Mouse (Mus musculus): Measurements from ENCODE around the gene Stard8. TPM values are rescaled to one million over a fixed set of nuclear protein-coding genes. Genes with fewer than 3 reads are reported as not detected.

Stard8 gene
- polyA plus RNA-seq, 1 experiment: 3.7 TPM

DNA sequence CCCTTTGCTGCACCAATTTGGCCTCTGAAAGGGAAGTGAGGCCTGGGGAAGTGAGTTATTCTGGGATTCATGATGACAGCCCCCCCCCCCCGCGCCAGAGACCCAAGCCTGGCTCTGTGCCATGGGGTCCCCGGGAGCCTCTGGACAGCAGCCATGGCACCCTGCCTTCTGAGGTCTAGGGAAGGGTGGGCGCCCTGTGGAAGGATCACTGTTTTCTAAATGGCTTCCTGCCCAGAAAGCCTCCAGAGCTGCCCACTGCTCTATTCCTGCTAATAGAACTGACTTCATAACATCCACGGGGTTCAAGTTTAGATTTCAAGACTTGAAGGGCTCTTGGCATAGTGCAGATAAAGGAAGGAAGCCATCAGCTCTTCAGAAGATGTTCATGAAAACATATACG, 983 bp upstream of the Stard8 start:
- no peaks in the 10 kb centered on the region for H3K4me1 ChIP-seq (ENCODE audit: control insufficient read depth, insufficient read depth, insufficient read length, low read length)
- H3K27me3 ChIP-seq (ENCODE audit: control insufficient read depth, insufficient read depth, low read length): no peaks in the 10 kb centered on the region
- H3K4me3 ChIP-seq (ENCODE audit: low read depth, low read length): no peak overlapping the region
- 70% methylated on average over 6 of the region's 6 CpGs for WGBS
- no peaks in the 10 kb centered on the region for H3K36me3 ChIP-seq (ENCODE audit: control insufficient read depth, insufficient read depth, low read length)
- no peak overlapping the region for H3K27ac ChIP-seq (ENCODE audit: insufficient read depth, low read depth, low read length)
- TF ChIP-seq CTCF (IDR thresholded peaks at IDR 0.05; ENCODE audit: extremely low read depth, insufficient read length, insufficient replicate concordance, low read depth, low read length) (no peak), POLR2A (IDR thresholded peaks at IDR 0.05; ENCODE audit: low read depth, low read length) (no peak)

DNA sequence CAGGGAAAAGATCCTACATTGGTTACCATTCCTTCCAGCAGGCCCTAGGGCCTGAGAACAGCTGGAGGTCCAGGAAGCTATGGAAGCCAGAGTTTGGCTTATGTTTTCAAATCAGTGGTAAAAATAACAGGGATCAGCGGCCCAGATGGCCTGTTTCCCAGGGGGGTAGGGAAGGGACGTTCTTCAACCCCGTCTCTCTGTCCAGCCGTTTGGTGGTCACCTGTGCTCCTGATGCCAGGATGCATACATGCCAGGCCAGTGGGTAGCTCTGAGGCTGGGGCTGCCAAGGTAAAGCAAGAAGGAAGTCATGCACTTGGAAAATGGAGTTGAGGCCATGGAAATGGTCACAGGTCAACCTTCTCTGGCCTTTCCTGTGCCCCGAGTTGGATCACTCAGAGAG, 7.5 kb downstream of the Stard8 start:
- Histone ChIP-seq H3K4me1 (ENCODE audit: control insufficient read depth, insufficient read depth, insufficient read length, low read length) (no peaks in the 10 kb centered on the region), H3K27ac (ENCODE audit: insufficient read depth, low read depth, low read length) (no peak overlapping the region), H3K36me3 (ENCODE audit: control insufficient read depth, insufficient read depth, low read length) (no peaks in the 10 kb centered on the region), H3K4me3 (ENCODE audit: low read depth, low read length) (no peak overlapping the region), H3K27me3 (ENCODE audit: control insufficient read depth, insufficient read depth, low read length) (no peaks in the 10 kb centered on the region)
- no peak for TF ChIP-seq POLR2A (IDR thresholded peaks at IDR 0.05; ENCODE audit: low read depth, low read length)
- WGBS: 86% methylated on average over 5 of the region's 5 CpGs

- H3K27ac ChIP-seq (ENCODE audit: insufficient read depth, low read depth, low read length): no peak overlapping the region
- 35% methylated on average over 3 of the region's 3 CpGs for WGBS
- TF ChIP-seq POLR2A (IDR thresholded peaks at IDR 0.05; ENCODE audit: low read depth, low read length): no peak
- TF ChIP-seq CTCF (IDR thresholded peaks at IDR 0.05; ENCODE audit: extremely low read depth, insufficient read length, insufficient replicate concordance, low read depth, low read length): no peak
- H3K4me1 ChIP-seq (ENCODE audit: control insufficient read depth, insufficient read depth, insufficient read length, low read length): no peaks in the 10 kb centered on the region
- no peak overlapping the region for H3K4me3 ChIP-seq (ENCODE audit: low read depth, low read length)
- H3K36me3 ChIP-seq (ENCODE audit: control insufficient read depth, insufficient read depth, low read length): no peaks in the 10 kb centered on the region
- H3K27me3 ChIP-seq (ENCODE audit: control insufficient read depth, insufficient read depth, low read length): no peaks in the 10 kb centered on the region
Observed at GRCm38 (mm10) chrX:99011281-99011680, 8.2 kb downstream of the Stard8 start.

- no peak overlapping the region for H3K27ac ChIP-seq (ENCODE audit: insufficient read depth, low read depth, low read length)
- 93% methylated on average over 3 of the region's 3 CpGs for WGBS
- TF ChIP-seq CTCF (IDR thresholded peaks at IDR 0.05; ENCODE audit: extremely low read depth, insufficient read length, insufficient replicate concordance, low read depth, low read length) (no peak), POLR2A (IDR thresholded peaks at IDR 0.05; ENCODE audit: low read depth, low read length) (no peak)
Observed at GRCm38 (mm10) chrX:99012486-99012885, 9.4 kb downstream of the Stard8 start.

GRCm38 (mm10) chrX:99015705-99016104, 12.7 kb downstream of the Stard8 start:
- no peak overlapping the region for H3K4me3 ChIP-seq (ENCODE audit: low read depth, low read length)
- 28% methylated on average over 2 of the region's 2 CpGs for WGBS
- no peak overlapping the region for H3K27ac ChIP-seq (ENCODE audit: insufficient read depth, low read depth, low read length)
- no peaks in the 10 kb centered on the region for H3K27me3 ChIP-seq (ENCODE audit: control insufficient read depth, insufficient read depth, low read length)
- H3K36me3 ChIP-seq (ENCODE audit: control insufficient read depth, insufficient read depth, low read length): no peaks in the 10 kb centered on the region
- no peak for TF ChIP-seq CTCF (IDR thresholded peaks at IDR 0.05; ENCODE audit: extremely low read depth, insufficient read length, insufficient replicate concordance, low read depth, low read length)
- peaks cover 2% of the 10 kb centered on the region; the same call in 1 of the 2 replicates for H3K4me1 ChIP-seq (ENCODE audit: control insufficient read depth, insufficient read depth, insufficient read length, low read length)

More at GRCm38 (mm10) chrX:99012486-99012885, 9.4 kb downstream of the Stard8 start:
- Histone ChIP-seq H3K27me3 (ENCODE audit: control insufficient read depth, insufficient read depth, low read length) (no peaks in the 10 kb centered on the region), H3K4me3 (ENCODE audit: low read depth, low read length) (no peak overlapping the region), H3K4me1 (ENCODE audit: control insufficient read depth, insufficient read depth, insufficient read length, low read length) (peaks cover 2% of the 10 kb centered on the region; the same call in 1 of the 2 replicates), H3K36me3 (ENCODE audit: control insufficient read depth, insufficient read depth, low read length) (no peaks in the 10 kb centered on the region)

- no peaks in the 10 kb centered on the region for H3K36me3 ChIP-seq (ENCODE audit: control insufficient read depth, insufficient read depth, low read length)
- no peaks in the 10 kb centered on the region for H3K27me3 ChIP-seq (ENCODE audit: control insufficient read depth, insufficient read depth, low read length)
- H3K27ac ChIP-seq (ENCODE audit: insufficient read depth, low read depth, low read length): no peak overlapping the region
- TF ChIP-seq CTCF (IDR thresholded peaks at IDR 0.05; ENCODE audit: extremely low read depth, insufficient read length, insufficient replicate concordance, low read depth, low read length) (no peak), POLR2A (IDR thresholded peaks at IDR 0.05; ENCODE audit: low read depth, low read length) (no peak)
- H3K4me3 ChIP-seq (ENCODE audit: low read depth, low read length): no peak overlapping the region
- 56% methylated on average over 8 of the region's 8 CpGs for WGBS
- H3K4me1 ChIP-seq (ENCODE audit: control insufficient read depth, insufficient read depth, insufficient read length, low read length): peaks cover 2% of the 10 kb centered on the region; the same call in 1 of the 2 replicates
Observed at GRCm38 (mm10) chrX:99016987-99017386, 13.9 kb downstream of the Stard8 start.

DNA sequence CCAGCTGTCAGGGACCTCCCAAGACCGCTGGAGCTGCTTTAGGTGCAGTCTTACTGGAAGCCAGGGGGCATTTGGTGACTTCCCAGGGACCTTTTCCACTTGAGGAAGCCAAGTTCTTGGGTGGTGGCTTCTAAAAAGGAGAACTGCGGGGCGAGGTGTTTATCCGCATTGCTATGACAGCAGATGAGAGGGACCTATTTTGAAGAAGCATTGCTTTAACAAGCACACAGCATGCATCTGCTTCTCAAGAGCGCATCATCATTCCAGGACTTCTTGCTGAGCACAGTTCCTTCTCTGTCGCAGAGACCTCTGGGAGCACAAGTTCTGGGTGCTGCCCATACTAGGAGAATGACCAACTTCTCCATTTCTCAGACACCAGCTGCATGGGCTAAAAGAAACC, 14.8 kb downstream of the Stard8 start:
- WGBS: 77% methylated on average over 6 of the region's 6 CpGs
- no peaks in the 10 kb centered on the region for H3K27me3 ChIP-seq (ENCODE audit: control insufficient read depth, insufficient read depth, low read length)

GRCm38 (mm10) chrX:99019303-99019702, 16.3 kb downstream of the Stard8 start:
- WGBS: 74% methylated on average over 4 of the region's 4 CpGs
- H3K4me1 ChIP-seq (ENCODE audit: control insufficient read depth, insufficient read depth, insufficient read length, low read length): peaks cover 2% of the 10 kb centered on the region; the same call in 1 of the 2 replicates
- no peaks in the 10 kb centered on the region for H3K27me3 ChIP-seq (ENCODE audit: control insufficient read depth, insufficient read depth, low read length)
- no peaks in the 10 kb centered on the region for H3K36me3 ChIP-seq (ENCODE audit: control insufficient read depth, insufficient read depth, low read length)
- no peak overlapping the region for H3K4me3 ChIP-seq (ENCODE audit: low read depth, low read length)
- TF ChIP-seq CTCF (IDR thresholded peaks at IDR 0.05; ENCODE audit: extremely low read depth, insufficient read length, insufficient replicate concordance, low read depth, low read length): no peak
- TF ChIP-seq POLR2A (IDR thresholded peaks at IDR 0.05; ENCODE audit: low read depth, low read length): no peak
- H3K27ac ChIP-seq (ENCODE audit: insufficient read depth, low read depth, low read length): no peak overlapping the region

More for the DNA sequence above, 14.8 kb downstream of the Stard8 start:
- Histone ChIP-seq H3K4me1 (ENCODE audit: control insufficient read depth, insufficient read depth, insufficient read length, low read length) (peaks cover 2% of the 10 kb centered on the region; the same call in 1 of the 2 replicates), H3K36me3 (ENCODE audit: control insufficient read depth, insufficient read depth, low read length) (no peaks in the 10 kb centered on the region), H3K27ac (ENCODE audit: insufficient read depth, low read depth, low read length) (no peak overlapping the region), H3K4me3 (ENCODE audit: low read depth, low read length) (no peak overlapping the region)
- TF ChIP-seq POLR2A (IDR thresholded peaks at IDR 0.05; ENCODE audit: low read depth, low read length): no peak
- TF ChIP-seq CTCF (IDR thresholded peaks at IDR 0.05; ENCODE audit: extremely low read depth, insufficient read length, insufficient replicate concordance, low read depth, low read length): no peak
